Mouse (Mus musculus) c-Kit-positive CD71-negative TER-119-negative erythroid progenitor cells, embryonic 14.5 days (primary cell): ENCODE results near the gene 4930435E12Rik.

ENCODE experiments used
- DNase-seq: peaks from one replicate; pipeline ENCODE4 v3.0.0-alpha.2; 2013; ENCODE audit warnings: low read depth

The 4930435E12Rik gene

DNA sequence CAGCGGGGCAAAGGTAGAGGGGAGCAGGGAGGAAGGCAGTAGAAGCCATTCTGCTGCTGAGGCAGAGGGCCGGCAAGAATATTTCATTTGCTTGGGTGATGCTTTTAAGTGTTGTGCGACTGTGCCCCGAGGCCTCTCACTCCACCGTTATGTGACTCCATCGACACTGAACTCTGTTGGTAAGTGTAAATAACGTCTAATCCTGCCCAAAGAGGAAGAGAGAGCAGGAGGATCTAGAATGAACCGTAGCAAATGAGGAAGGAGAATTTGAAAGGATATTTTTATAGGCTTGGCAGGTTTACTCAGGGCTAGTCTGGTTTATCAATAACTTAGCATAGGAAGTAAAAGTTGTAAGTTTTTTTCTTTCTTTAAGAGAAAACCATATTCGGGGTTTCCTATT lies 59.0 kb downstream of the 4930435E12Rik start:
- no peak for DNase-seq

DNA sequence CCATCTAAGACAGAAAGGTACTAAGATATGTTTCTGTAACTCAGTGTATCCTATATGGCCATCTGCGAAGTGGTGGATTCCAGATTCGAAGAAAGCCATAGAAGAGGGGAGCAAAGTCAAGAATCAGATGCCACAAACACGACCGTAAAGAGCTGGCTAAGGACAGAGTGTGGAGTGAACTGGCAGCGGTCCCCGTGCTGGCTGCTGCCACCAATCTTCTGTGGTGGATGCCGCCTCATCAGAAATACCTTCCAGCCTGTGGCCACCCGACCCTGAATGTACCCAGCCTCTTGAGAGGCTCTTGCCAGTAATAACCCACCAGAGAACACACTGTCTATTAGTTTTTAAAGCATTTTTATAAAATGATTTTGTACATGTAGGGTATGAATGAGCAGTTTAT lies 60.2 kb downstream of the 4930435E12Rik start:
- DNase-seq, result no peak

DNA sequence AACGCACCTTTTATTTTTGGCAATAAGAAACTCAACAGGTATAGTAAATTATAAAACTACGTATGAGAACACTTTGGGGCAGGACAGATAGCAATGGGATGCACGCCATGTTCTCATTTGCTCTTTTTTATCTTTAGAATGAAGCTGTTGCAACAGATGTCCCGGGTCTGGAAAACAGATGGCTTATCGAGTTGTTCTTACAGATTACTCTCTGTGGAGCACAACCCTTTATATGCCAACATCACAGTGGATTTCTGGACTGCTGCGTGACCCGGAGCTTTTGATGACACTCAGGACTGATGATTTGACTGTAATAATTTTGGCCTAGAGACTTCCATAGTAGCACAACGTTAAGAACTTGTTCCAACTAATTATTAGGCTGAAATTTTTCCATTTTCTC lies 60.8 kb downstream of the 4930435E12Rik start:
- DNase-seq, result no peak

DNA sequence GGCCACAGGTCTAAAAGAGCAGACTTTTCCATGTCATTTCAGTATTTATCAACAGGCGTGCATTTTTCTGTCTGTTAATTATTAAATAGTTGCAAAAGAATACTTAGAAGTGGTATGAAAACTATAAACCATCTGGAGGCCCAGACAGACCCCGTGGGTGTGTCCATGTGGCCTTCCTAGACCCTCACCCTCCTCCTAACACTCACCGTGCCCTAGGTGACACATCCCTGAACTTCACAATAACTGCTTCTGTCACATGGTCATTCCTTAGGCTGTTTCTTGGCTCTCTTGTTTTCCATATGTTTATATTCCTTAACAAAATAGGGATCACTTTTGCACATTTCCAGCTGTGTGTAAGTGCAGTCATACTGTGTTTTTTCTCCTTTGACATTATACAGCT lies 61.9 kb downstream of the 4930435E12Rik start:
- DNase-seq, result no peak

DNA sequence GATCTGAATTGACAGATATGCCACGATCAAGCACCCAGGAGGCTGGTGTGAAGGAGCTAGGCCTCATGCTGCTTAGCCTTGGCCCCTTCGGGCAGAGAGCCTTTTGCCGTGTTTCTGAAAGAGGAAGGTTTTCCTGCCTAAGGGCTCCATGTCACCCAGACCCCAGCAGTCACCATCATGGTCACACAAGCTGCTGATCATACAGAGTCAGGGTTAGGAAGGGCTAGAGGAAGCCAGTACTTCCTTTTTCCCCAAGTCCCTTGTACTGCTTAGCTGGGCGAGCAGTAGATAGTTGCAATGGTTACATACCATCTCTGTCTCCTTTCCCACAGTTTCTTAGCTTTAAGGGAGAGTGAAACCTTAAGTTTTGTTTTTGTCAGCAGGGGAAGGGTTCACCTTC lies 65.0 kb downstream of the 4930435E12Rik start:
- DNase-seq, result no peak

DNA sequence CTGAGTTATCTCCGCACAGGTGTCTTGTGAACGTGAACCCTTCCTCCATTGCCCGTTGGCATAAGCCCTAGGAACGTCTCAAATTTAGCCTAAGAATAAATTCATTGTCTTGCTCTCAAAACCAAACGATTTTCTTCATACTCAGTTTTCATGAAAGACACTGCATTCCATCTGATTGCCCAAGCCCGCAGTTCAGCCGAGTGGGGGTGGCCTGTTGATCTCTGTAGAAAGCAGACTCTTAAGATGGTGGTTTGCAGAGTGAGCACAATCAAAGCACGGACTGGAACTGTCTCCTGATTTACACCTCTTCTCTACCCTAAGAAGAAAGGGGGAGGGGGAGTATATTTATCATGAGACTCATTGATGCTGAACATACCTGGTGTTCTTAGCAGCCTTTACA lies 66.1 kb downstream of the 4930435E12Rik start:
- DNase-seq, result no peak
